Comparison of ENCODE assay signal across 30 mouse cellular contexts in genomic region chr9:63654575-63654974, GRCm38 (mm10). TPM values are rescaled to one million over a fixed set of nuclear protein-coding genes. Genes with fewer than 3 reads are reported as not detected.
A peak's percentile ranks its signal among the peaks of the same experiment; 100 is the strongest.
DNase-seq lines count a peak whose midpoint lies in the region; ATAC-seq and TF ChIP-seq lines count a peak whose summit lies in the region.
"Had no signal": no experiment of that assay in that cellular context is flagged by ENCODE, and none has a peak within 500 bp of the region (broad histone marks: within the 10 kb centered on the region; RNA-seq: fewer than 3 reads in every experiment).

No protein-coding gene starts in this region.

- intact Hi-C loops in gastrocnemius, adult 2 months (cut with DNase I), result no loop called here
- intact Hi-C loops in heart, postnatal 25 days (cut with DNase I), result loop anchor here (5.0 kb wide), 2 partner anchors 53 to 103 kb away; partner anchors contain the start of gene Smad3

- no peak overlapping the region for H3K4me3 ChIP-seq in gastrocnemius, adult 2 months
- H3K4me3 ChIP-seq in heart, embryonic 15.5 days, result no peak overlapping the region
- no peak overlapping the region for H3K4me3 ChIP-seq in neural tube, embryonic 13.5 days
- H3K4me3 ChIP-seq: kidney, embryonic 15.5 days; liver, embryonic 12.5 days; midbrain, embryonic 15.5 days had no signal

- peaks cover 19% of the 10 kb centered on the region; the same call in 1 of the 2 replicates for H3K36me3 ChIP-seq in heart, embryonic 15.5 days
- H3K36me3 ChIP-seq in neural tube, embryonic 13.5 days, result peaks cover 25% of the 10 kb centered on the region
- H3K36me3 ChIP-seq: midbrain, embryonic 15.5 days had no signal

- TF ChIP-seq CTCF in gastrocnemius, adult 2 months (IDR thresholded peaks at IDR 0.05), result no peak

- H3K27me3 ChIP-seq in heart, embryonic 15.5 days, result no peaks in the 10 kb centered on the region
- no peaks in the 10 kb centered on the region for H3K27me3 ChIP-seq in neural tube, embryonic 13.5 days
- H3K27me3 ChIP-seq: kidney, embryonic 15.5 days; liver, embryonic 12.5 days; midbrain, embryonic 15.5 days had no signal

- 0 out of 2 replicates have a peak overlapping the region, but pooled peaks have one; percentile 87 for H3K27ac ChIP-seq in gastrocnemius, adult 2 months
- H3K27ac ChIP-seq in heart, embryonic 15.5 days, result peak overlapping the region; percentile 33; the same call in 1 of the 2 replicates
- peak overlapping the region; percentile 3; the same call in 1 of the 2 replicates for H3K27ac ChIP-seq in neural tube, embryonic 13.5 days (replicated peaks)
- H3K27ac ChIP-seq: kidney, embryonic 15.5 days; liver, embryonic 12.5 days; macrophage; midbrain, embryonic 15.5 days; stomach, postnatal 0 days had no signal

- ATAC-seq in heart, embryonic 15.5 days (replicated peaks; ENCODE audit: insufficient number of reproducible peaks, insufficient read depth, low FRiP score, low read depth), result 0 out of 2 replicates have a peak, but pooled peaks have one; percentile 9
- ATAC-seq in neural tube, embryonic 13.5 days (ENCODE audit: low read depth), result no peak
- ATAC-seq: forebrain, embryonic 14.5 days; intestine, postnatal 0 days; liver, embryonic 12.5 days; liver, postnatal 0 days; midbrain, embryonic 15.5 days had no signal

- peak; percentile 37 for DNase-seq in gastrocnemius, adult 2 months
- DNase-seq in gastrocnemius, postnatal 25 days, result no peak
- no peak for DNase-seq in heart, postnatal 25 days (ENCODE audit: low spot score)
- DNase-seq in kidney, postnatal 10 days, result peak; percentile 30
- no peak for DNase-seq in kidney, postnatal 14 days
- no peak for DNase-seq in neural tube, embryonic 10.5 days (ENCODE audit: extremely low spot score, low spot score)
- DNase-seq: adrenal gland, adult 8-10 months; cerebellum, adult 2 months; kidney, postnatal 4 days; layer of hippocampus, adult 9-11 months; liver, postnatal 0 days; lung, postnatal 10 days; right cerebral cortex, postnatal 4 days; thymus, adult 18-20 months; thymus, postnatal 25 days had no signal

- no peak overlapping the region for H3K4me2 ChIP-seq in heart, embryonic 15.5 days
- H3K4me2 ChIP-seq in neural tube, embryonic 13.5 days, result no peak overlapping the region
- H3K4me2 ChIP-seq: kidney, embryonic 15.5 days; liver, embryonic 12.5 days; midbrain, embryonic 15.5 days had no signal

- no peak overlapping the region for H3K9ac ChIP-seq in heart, embryonic 15.5 days
- no peak overlapping the region for H3K9ac ChIP-seq in neural tube, embryonic 13.5 days
- H3K9ac ChIP-seq: kidney, embryonic 15.5 days; liver, embryonic 12.5 days; liver, postnatal 0 days; midbrain, embryonic 15.5 days had no signal

- peaks cover 80% of the 10 kb centered on the region for H3K4me1 ChIP-seq in heart, embryonic 15.5 days (replicated peaks)
- peaks cover 72% of the 10 kb centered on the region for H3K4me1 ChIP-seq in neural tube, embryonic 13.5 days (replicated peaks)
- H3K4me1 ChIP-seq: liver, embryonic 12.5 days had no signal

- H3K9me3 ChIP-seq in heart, embryonic 15.5 days (replicated peaks), result no peaks in the 10 kb centered on the region
- no peaks in the 10 kb centered on the region for H3K9me3 ChIP-seq in neural tube, embryonic 13.5 days
- H3K9me3 ChIP-seq: G1E; kidney, embryonic 15.5 days; liver, embryonic 12.5 days; midbrain, embryonic 15.5 days had no signal

- whole genome bisulfite sequencing in heart, embryonic 15.5 days, result 52% methylated on average over 8 of the region's 8 CpGs
- 92% methylated on average over 8 of the region's 8 CpGs for WGBS in neural tube, embryonic 13.5 days

RNA-seq across cellular contexts. Expression of gene Aagab, which starts 52.1 kb away (rescaled TPM):
- 10 to 100 TPM; 11.1 to 12.2 TPM for total RNA-seq in gastrocnemius, adult 2 months (2021)
- total RNA-seq in gastrocnemius, postnatal 25 days (2021), result 10 to 100 TPM; 10.1 to 12.4 TPM
- polyA plus RNA-seq in heart, embryonic 15.5 days (2015; fragmentation: Nextera tagmentation; extraction: Ambion mirVana), result 24.7 and 25.3 TPM in 2 replicates
- total RNA-seq in heart, postnatal 25 days (2021), result 10 to 100 TPM; 17.9 to 22.0 TPM
- polyA plus RNA-seq in neural tube, embryonic 13.5 days (2015; fragmentation: Nextera tagmentation; extraction: Ambion mirVana), result 53.5 and 57.7 TPM in 2 replicates

RNA-seq across cellular contexts. Expression of gene Iqch, which starts 52.3 kb away (rescaled TPM):
- total RNA-seq in gastrocnemius, adult 2 months (2021), result not detected
- not detected for total RNA-seq in gastrocnemius, postnatal 25 days (2021)
- 0.04 and 0.09 TPM in 2 replicates for polyA plus RNA-seq in heart, embryonic 15.5 days (2015; fragmentation: Nextera tagmentation; extraction: Ambion mirVana)
- not detected for total RNA-seq in heart, postnatal 25 days (2021)
- polyA plus RNA-seq in neural tube, embryonic 13.5 days (2015; fragmentation: Nextera tagmentation; extraction: Ambion mirVana), result 0.51 and 0.53 TPM in 2 replicates
- total RNA-seq: gastrocnemius, adult 18-20 months; gastrocnemius, postnatal 4 days; heart, adult 8-10 months; left cerebral cortex, postnatal 10 days had no signal
- polyA plus RNA-seq: cerebellum, adult 2 months; G1E; intestine, postnatal 0 days; liver, embryonic 12.5 days; macrophage; spleen, adult 2 months; stomach, postnatal 0 days had no signal

Comparison
In these comparisons a context has a peak if more than half of its experiments do, and no peak if none do; other contexts are left out.
1. DNase-seq: peak in gastrocnemius, adult 2 months (single experiment) and kidney, postnatal 10 days (single experiment); none in gastrocnemius, postnatal 25 days (single experiment), heart, postnatal 25 days (single experiment), kidney, postnatal 14 days (single experiment) and neural tube, embryonic 10.5 days (single experiment).
2. H3K27ac ChIP-seq: peak in every context shown above with its lines; median percentile 87 in gastrocnemius, adult 2 months; 33 in heart, embryonic 15.5 days; 3 in neural tube, embryonic 13.5 days.